ENCODE assay signal across 25 mouse cellular contexts in genomic region chr11:3855846-3856245, GRCm38 (mm10). TPM values are rescaled to one million over a fixed set of nuclear protein-coding genes. Genes with fewer than 3 reads are reported as not detected.
DNase-seq lines count a peak whose midpoint lies in the region; ATAC-seq and TF ChIP-seq lines count a peak whose summit lies in the region.
"Had no signal": no experiment of that assay in that cellular context is flagged by ENCODE, and none has a peak within 500 bp of the region (broad histone marks: within the 10 kb centered on the region; RNA-seq: fewer than 3 reads in every experiment).

No protein-coding gene starts in this region.

- no peak overlapping the region for H3K4me3 ChIP-seq in layer of hippocampus, adult 2 months
- H3K4me3 ChIP-seq: forebrain, embryonic 13.5 days; hindbrain, embryonic 15.5 days; limb, embryonic 15.5 days; neural tube, embryonic 12.5 days; stomach, embryonic 15.5 days had no signal

- TF ChIP-seq CTCF in layer of hippocampus, adult 2 months (conservative IDR thresholded peaks at IDR 0.05), result no peak

- peak; percentile 28; the same call in 1 of the 2 replicates for ATAC-seq in cerebellum, adult (ENCODE audit: insufficient number of reproducible peaks, low FRiP score, low TSS enrichment)
- ATAC-seq: forebrain, embryonic 13.5 days; Patski had no signal

- no peak for DNase-seq in cerebellum, postnatal 4 days (ENCODE audit: low spot score in 2 of 2)
- DNase-seq in layer of hippocampus, adult 2 months (ENCODE audit: low spot score in 2 of 2), result peak; percentile 50 to 67
- no peak for DNase-seq in layer of hippocampus, adult 11-12 months (ENCODE audit: low spot score)
- peak; percentile 73 for DNase-seq in NIH3T3 (ENCODE audit: low read depth)
- DNase-seq in fibroblast of lung, adult 2 months (ENCODE audit: low read depth), result peak; percentile 40
- no peak for DNase-seq in yolk sac, embryonic 10.5 days (ENCODE audit: low spot score)
- no peak for DNase-seq in urinary bladder, postnatal 36 days (ENCODE audit: low spot score in 2 of 2)
- DNase-seq: adrenal gland, adult 2 months; kidney, adult 8-10 months; kidney, postnatal 14 days; left cerebral cortex, postnatal 4 days; lung, embryonic 14.5 days; midbrain, embryonic 14.5 days; retina, postnatal 1 day; right cerebral cortex, postnatal 4 days had no signal

- H3K27ac ChIP-seq in layer of hippocampus, adult 2 months, result peak overlapping the region; percentile 81
- H3K27ac ChIP-seq: forebrain, embryonic 13.5 days; hindbrain, embryonic 15.5 days; limb, embryonic 15.5 days; liver, embryonic 14.5 days; neural tube, embryonic 12.5 days; stomach, embryonic 15.5 days had no signal

RNA-seq across cellular contexts. Expression of gene Osbp2, which starts 7.9 kb away (rescaled TPM):
- 10 to 100 TPM; 81.4 to 86.7 TPM for total RNA-seq in layer of hippocampus, adult 2 months (2021)
- total RNA-seq: hematopoietic stem cell, adult 5-6 weeks; megakaryocyte-erythroid progenitor cell, adult 5-6 weeks had no signal

RNA-seq across cellular contexts. Expression of gene 4921536K21Rik, which starts 39.1 kb away (rescaled TPM):
- under 1 TPM; 0.39 to 0.41 TPM for total RNA-seq in layer of hippocampus, adult 2 months (2021)
- total RNA-seq: hematopoietic stem cell, adult 5-6 weeks had no signal

RNA-seq across cellular contexts. Expression of gene Dusp18, which starts 39.2 kb away (rescaled TPM):
- total RNA-seq in layer of hippocampus, adult 2 months (2021), result 10 to 100 TPM; 24.6 to 26.0 TPM
- total RNA-seq: megakaryocyte-erythroid progenitor cell, adult 5-6 weeks had no signal

RNA-seq across cellular contexts. Expression of gene Slc35e4, which starts 58.6 kb away (rescaled TPM):
- total RNA-seq in layer of hippocampus, adult 2 months (2021), result 10 to 100 TPM; 16.9 TPM

Comparison
In these comparisons a context has a peak if more than half of its experiments do, and no peak if none do; other contexts are left out.
1. DNase-seq: peak in layer of hippocampus, adult 2 months (2 of 2), NIH3T3 (single experiment) and fibroblast of lung, adult 2 months (single experiment); none in cerebellum, postnatal 4 days (0 of 2), layer of hippocampus, adult 11-12 months (single experiment), yolk sac, embryonic 10.5 days (single experiment) and urinary bladder, postnatal 36 days (0 of 2).